Mouse (Mus musculus): ENCODE results near the gene Gm1604a. TPM values are rescaled to one million over a fixed set of nuclear protein-coding genes. Genes with fewer than 3 reads are reported as not detected.

Gm1604a gene
- polyA plus RNA-seq, 1 experiment from 2014 or later, result not detected

Other genes with a start within 250 kb of the Gm1604a start
- gene Ezr, start 242.8 kb upstream of the Gm1604a start, polyA plus RNA-seq (2015; fragmentation: Nextera tagmentation; extraction: Ambion mirVana), result 232 and 235 TPM in 2 replicates
- 38.9 and 42.0 TPM in 2 replicates for gene Rsph3b, start 76.9 kb upstream of the Gm1604a start, polyA plus RNA-seq (2015; fragmentation: Nextera tagmentation; extraction: Ambion mirVana)
- 45.7 and 46.3 TPM in 2 replicates for gene Tagap1, start 64.4 kb upstream of the Gm1604a start, polyA plus RNA-seq (2015; fragmentation: Nextera tagmentation; extraction: Ambion mirVana)
- gene Rnaset2b, start 54.9 kb upstream of the Gm1604a start, polyA plus RNA-seq (2015; fragmentation: Nextera tagmentation; extraction: Ambion mirVana), result 245 and 268 TPM in 2 replicates
- gene Gm49721, start 46.7 kb upstream of the Gm1604a start, polyA plus RNA-seq (2015; fragmentation: Nextera tagmentation; extraction: Ambion mirVana), result 0.27 and 0.33 TPM in 2 replicates
- gene Rps6ka2, start 144.5 kb downstream of the Gm1604a start, polyA plus RNA-seq (2015; fragmentation: Nextera tagmentation; extraction: Ambion mirVana), result 8.0 and 8.9 TPM in 2 replicates

Measured in intestine, embryonic 15.5 days (tissue).